Comparison of ENCODE assay signal across 8 mouse cellular contexts in the genomic region with DNA sequence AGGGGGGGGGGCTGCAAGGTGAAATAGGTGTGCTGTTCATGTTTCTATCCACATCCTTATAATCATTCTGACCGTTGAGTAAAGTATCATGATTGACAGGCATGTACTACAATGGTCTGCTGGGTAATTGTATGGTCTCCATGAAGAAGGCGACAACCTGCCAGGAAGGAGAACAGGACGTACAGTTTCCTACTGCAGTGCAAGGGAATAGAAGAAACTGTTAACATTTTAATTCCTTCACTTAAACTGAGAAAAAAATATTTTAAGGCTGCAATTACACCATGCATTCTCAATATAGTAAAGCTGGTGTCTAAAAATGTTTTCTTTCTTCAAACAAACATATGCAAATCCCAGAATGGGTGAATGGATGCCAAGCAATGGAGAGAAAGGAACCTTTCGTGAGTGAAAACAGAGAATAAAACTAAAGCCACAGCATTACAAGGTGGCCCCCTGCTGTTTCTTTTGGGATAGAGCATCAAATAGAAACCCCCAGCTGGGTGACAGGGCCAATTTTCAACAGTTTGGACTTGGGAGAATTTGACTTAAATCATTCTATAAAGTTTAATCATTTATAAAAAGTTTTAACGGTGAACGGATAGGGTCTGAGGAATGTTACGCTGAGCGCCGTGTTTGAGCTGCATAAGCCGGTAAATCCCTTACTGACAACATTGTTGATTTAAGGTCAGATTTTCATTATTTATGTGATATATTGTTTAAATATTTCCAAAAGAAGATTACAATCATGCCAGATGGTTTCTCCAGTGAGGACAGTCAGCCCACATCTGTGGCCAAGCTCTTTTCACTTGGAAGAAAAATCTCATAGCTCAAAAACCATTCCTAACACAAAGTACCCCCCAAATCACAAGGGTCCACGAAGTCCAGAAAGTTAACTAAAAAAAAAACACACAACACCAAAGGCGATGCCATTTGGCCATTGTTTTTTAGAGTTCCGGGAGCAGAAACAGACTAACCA. TPM values are rescaled to one million over a fixed set of nuclear protein-coding genes. Genes with fewer than 3 reads are reported as not detected.
DNase-seq lines count a peak whose midpoint lies in the region; ATAC-seq and TF ChIP-seq lines count a peak whose summit lies in the region.

No protein-coding gene starts in this region.

- H3K9me3 ChIP-seq in kidney, embryonic 14.5 days (ENCODE audit: control insufficient read depth, low read length), result no peaks in the 10 kb centered on the region
- H3K9me3 ChIP-seq in kidney, embryonic 15.5 days (replicated peaks), result no peaks in the 10 kb centered on the region
- H3K9me3 ChIP-seq in embryonic facial prominence, embryonic 15.5 days (replicated peaks), result no peaks in the 10 kb centered on the region
- H3K9me3 ChIP-seq in intestine, postnatal 0 days (ENCODE audit: control insufficient read depth), result no peaks in the 10 kb centered on the region
- no peaks in the 10 kb centered on the region for H3K9me3 ChIP-seq in limb, embryonic 15.5 days

- no peak overlapping the region for H3K4me3 ChIP-seq in kidney, embryonic 14.5 days (ENCODE audit: low read length)
- H3K4me3 ChIP-seq in kidney, embryonic 15.5 days (replicated peaks), result no peak overlapping the region
- H3K4me3 ChIP-seq in embryonic facial prominence, embryonic 15.5 days (replicated peaks), result no peak overlapping the region
- H3K4me3 ChIP-seq in intestine, postnatal 0 days (ENCODE audit: low read depth, low read length), result no peak overlapping the region
- H3K4me3 ChIP-seq in limb, embryonic 15.5 days, result no peak overlapping the region

- peak; percentile 32; the same call in 1 of the 2 replicates for ATAC-seq in kidney, embryonic 14.5 days (ENCODE audit: low FRiP score, low TSS enrichment)
- ATAC-seq in kidney, embryonic 15.5 days (replicated peaks; ENCODE audit: low FRiP score), result no peak
- ATAC-seq in embryonic facial prominence, embryonic 15.5 days (ENCODE audit: insufficient number of reproducible peaks, low FRiP score, low TSS enrichment, low read depth), result no peak
- ATAC-seq in intestine, postnatal 0 days, result no peak
- no peak for ATAC-seq in limb, embryonic 15.5 days (ENCODE audit: insufficient number of reproducible peaks, low FRiP score, low TSS enrichment, low read depth)
- ATAC-seq in cerebellum, adult (ENCODE audit: insufficient number of reproducible peaks, low FRiP score, low TSS enrichment), result no peak

- WGBS in kidney, embryonic 14.5 days, result 61% methylated on average over 13 of the region's 13 CpGs
- 59% methylated on average over 13 of the region's 13 CpGs for WGBS in kidney, embryonic 15.5 days
- 33% methylated on average over 13 of the region's 13 CpGs for WGBS in embryonic facial prominence, embryonic 15.5 days
- 30% methylated on average over 13 of the region's 13 CpGs for WGBS in intestine, postnatal 0 days
- 43% methylated on average over 13 of the region's 13 CpGs for WGBS in limb, embryonic 15.5 days

- H3K36me3 ChIP-seq in kidney, embryonic 14.5 days (ENCODE audit: control insufficient read depth, insufficient read depth, low read length), result no peaks in the 10 kb centered on the region
- H3K36me3 ChIP-seq in kidney, embryonic 15.5 days, result no peaks in the 10 kb centered on the region
- H3K36me3 ChIP-seq in embryonic facial prominence, embryonic 15.5 days, result no peaks in the 10 kb centered on the region
- H3K36me3 ChIP-seq in intestine, postnatal 0 days (ENCODE audit: control insufficient read depth, insufficient read depth), result no peaks in the 10 kb centered on the region
- H3K36me3 ChIP-seq in limb, embryonic 15.5 days, result no peaks in the 10 kb centered on the region
- no peaks in the 10 kb centered on the region for H3K36me3 ChIP-seq in splenic B cell, adult 2 months (ENCODE audit: control insufficient read depth, insufficient read depth, low read length, poor library complexity, severe bottlenecking)

- peak; percentile 82 for TF ChIP-seq CTCF in intestine, postnatal 0 days (IDR thresholded peaks at IDR 0.05; ENCODE audit: low read depth)

- H3K27ac ChIP-seq in kidney, embryonic 14.5 days (ENCODE audit: low read depth, low read length), result no peak overlapping the region
- H3K27ac ChIP-seq in kidney, embryonic 15.5 days, result no peak overlapping the region
- peak overlapping the region; percentile 40; the same call in 1 of the 2 replicates for H3K27ac ChIP-seq in embryonic facial prominence, embryonic 15.5 days (replicated peaks)
- H3K27ac ChIP-seq in intestine, postnatal 0 days (ENCODE audit: low read depth, low read length), result no peak overlapping the region
- peak overlapping the region; percentile 43; the same call in 1 of the 2 replicates for H3K27ac ChIP-seq in limb, embryonic 15.5 days

- no peaks in the 10 kb centered on the region for H3K27me3 ChIP-seq in kidney, embryonic 14.5 days (ENCODE audit: control insufficient read depth, insufficient read depth, low read length)
- H3K27me3 ChIP-seq in kidney, embryonic 15.5 days, result no peaks in the 10 kb centered on the region
- no peaks in the 10 kb centered on the region for H3K27me3 ChIP-seq in embryonic facial prominence, embryonic 15.5 days
- no peaks in the 10 kb centered on the region for H3K27me3 ChIP-seq in intestine, postnatal 0 days (replicated peaks; ENCODE audit: control insufficient read depth, insufficient read depth, low read length)
- no peaks in the 10 kb centered on the region for H3K27me3 ChIP-seq in limb, embryonic 15.5 days
- H3K27me3 ChIP-seq in splenic B cell, adult 2 months (ENCODE audit: control insufficient read depth, insufficient read depth, low read length, poor library complexity, severe bottlenecking), result no peaks in the 10 kb centered on the region; the same call in 1 of the 2 replicates

- no peaks in the 10 kb centered on the region for H3K4me1 ChIP-seq in kidney, embryonic 14.5 days (ENCODE audit: control insufficient read depth, insufficient read depth, low read length)
- no peaks in the 10 kb centered on the region for H3K4me1 ChIP-seq in kidney, embryonic 15.5 days
- peaks cover 16% of the 10 kb centered on the region for H3K4me1 ChIP-seq in embryonic facial prominence, embryonic 15.5 days
- 0 out of 2 replicates have a peak, but pooled peaks cover 4% of the 10 kb centered on the region for H3K4me1 ChIP-seq in intestine, postnatal 0 days (replicated peaks; ENCODE audit: control insufficient read depth, insufficient read depth, low read length)
- H3K4me1 ChIP-seq in limb, embryonic 15.5 days, result peaks cover 10% of the 10 kb centered on the region; the same call in 1 of the 2 replicates

- no peak overlapping the region for H3K9ac ChIP-seq in kidney, embryonic 14.5 days (ENCODE audit: low read depth, low read length)
- H3K9ac ChIP-seq in kidney, embryonic 15.5 days, result no peak overlapping the region
- no peak overlapping the region for H3K9ac ChIP-seq in embryonic facial prominence, embryonic 15.5 days
- H3K9ac ChIP-seq in intestine, postnatal 0 days (ENCODE audit: low read depth, low read length), result no peak overlapping the region
- H3K9ac ChIP-seq in limb, embryonic 15.5 days, result no peak overlapping the region

- DNase-seq in NIH3T3 (ENCODE audit: low read depth), result peak; percentile 91
- peak; percentile 59 for DNase-seq in splenic B cell, adult 2 months (ENCODE audit: low read depth, low spot score)

- H3K4me2 ChIP-seq in kidney, embryonic 14.5 days (replicated peaks; ENCODE audit: low read depth, low read length), result no peak overlapping the region
- H3K4me2 ChIP-seq in kidney, embryonic 15.5 days, result no peak overlapping the region
- H3K4me2 ChIP-seq in embryonic facial prominence, embryonic 15.5 days (replicated peaks), result no peak overlapping the region
- no peak overlapping the region for H3K4me2 ChIP-seq in intestine, postnatal 0 days (replicated peaks; ENCODE audit: low read depth)
- H3K4me2 ChIP-seq in limb, embryonic 15.5 days, result no peak overlapping the region

RNA-seq across cellular contexts. Expression of gene Supt20, which starts 19.8 kb away (rescaled TPM):
- polyA plus RNA-seq in kidney, embryonic 14.5 days (2014; fragmentation: Nextera tagmentation; extraction: Ambion mirVana), result 84.4 and 121 TPM in 2 replicates
- 109 and 115 TPM in 2 replicates for polyA plus RNA-seq in kidney, embryonic 15.5 days (2015; fragmentation: Nextera tagmentation; extraction: Ambion mirVana)
- 94.0 and 107 TPM in 2 replicates for polyA plus RNA-seq in embryonic facial prominence, embryonic 15.5 days (2015; fragmentation: Nextera tagmentation; extraction: Ambion mirVana)
- polyA plus RNA-seq in intestine, postnatal 0 days (2015; fragmentation: Nextera tagmentation; extraction: Ambion mirVana), result 27.5 and 31.5 TPM in 2 replicates
- polyA plus RNA-seq in limb, embryonic 15.5 days (2015; fragmentation: Nextera tagmentation; extraction: Ambion mirVana), result 97.7 and 98.5 TPM in 2 replicates

RNA-seq across cellular contexts. Expression of gene Gm21958, which starts 41.3 kb away (rescaled TPM):
- 2.8 TPM in 1 of 2 replicates, not detected in the other for polyA plus RNA-seq in kidney, embryonic 14.5 days (2014; fragmentation: Nextera tagmentation; extraction: Ambion mirVana)
- polyA plus RNA-seq in kidney, embryonic 15.5 days (2015; fragmentation: Nextera tagmentation; extraction: Ambion mirVana), result 1.5 TPM in 1 of 2 replicates, not detected in the other
- 0.45 TPM in 1 of 2 replicates, not detected in the other for polyA plus RNA-seq in embryonic facial prominence, embryonic 15.5 days (2015; fragmentation: Nextera tagmentation; extraction: Ambion mirVana)
- polyA plus RNA-seq in intestine, postnatal 0 days (2015; fragmentation: Nextera tagmentation; extraction: Ambion mirVana), result not detected in 2 replicates
- 0.81 TPM in 1 of 2 replicates, not detected in the other for polyA plus RNA-seq in limb, embryonic 15.5 days (2015; fragmentation: Nextera tagmentation; extraction: Ambion mirVana)

Comparison
In these comparisons a context has a peak if more than half of its experiments do, and no peak if none do; other contexts are left out.
1. H3K27ac ChIP-seq: peak in embryonic facial prominence, embryonic 15.5 days (single experiment) and limb, embryonic 15.5 days (single experiment); none in kidney, embryonic 14.5 days (single experiment), kidney, embryonic 15.5 days (single experiment) and intestine, postnatal 0 days (single experiment).